ENCODE assay signal across 8 mouse cellular contexts in the genomic region with DNA sequence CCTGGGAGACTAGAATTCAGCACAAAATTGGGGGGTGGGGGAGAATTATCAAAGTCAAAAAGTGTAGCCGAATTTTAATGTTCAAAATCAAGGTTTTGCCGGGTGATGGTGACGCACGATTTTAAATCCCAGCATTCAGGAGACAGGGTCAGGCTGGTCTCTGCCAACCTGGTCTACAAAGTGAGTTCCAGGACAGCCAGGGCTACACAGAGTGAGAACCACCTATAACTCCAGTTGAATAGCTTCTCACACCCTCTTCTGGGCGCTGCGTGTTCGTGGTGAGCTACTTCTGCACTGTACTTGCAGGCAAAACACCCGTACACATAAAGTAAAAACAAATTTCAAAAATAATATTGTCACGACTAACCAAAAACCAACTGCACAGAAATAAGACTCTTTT. TPM values are rescaled to one million over a fixed set of nuclear protein-coding genes. Genes with fewer than 3 reads are reported as not detected.
DNase-seq lines count a peak whose midpoint lies in the region; ATAC-seq and TF ChIP-seq lines count a peak whose summit lies in the region.

No protein-coding gene starts in this region.

- peak; percentile 28; the same call in 1 of the 2 replicates for ATAC-seq in kidney, embryonic 16.5 days (ENCODE audit: low FRiP score, low TSS enrichment)
- ATAC-seq in hindbrain, embryonic 16.5 days = 0 out of 2 replicates have a peak, but pooled peaks have one; percentile 22
- no peak for ATAC-seq in granulocyte monocyte progenitor cell, adult 5-6 weeks (replicated peaks; ENCODE audit: poor library complexity, severe bottlenecking)

- H3K27ac ChIP-seq in kidney, embryonic 16.5 days (ENCODE audit: low read length) = no peak overlapping the region
- H3K27ac ChIP-seq in hindbrain, embryonic 16.5 days (ENCODE audit: low read depth, low read length) = no peak overlapping the region

- no peak for DNase-seq in kidney, adult 9 months
- DNase-seq in cerebellum, postnatal 25 days = peak; percentile 29
- DNase-seq in frontal cortex, postnatal 25 days (ENCODE audit: low spot score in 2 of 2) = no peak
- DNase-seq in thymus, postnatal 36 days = no peak

- peaks cover 19% of the 10 kb centered on the region for H3K4me1 ChIP-seq in kidney, embryonic 16.5 days (ENCODE audit: insufficient read depth, low read length)
- peaks cover 11% of the 10 kb centered on the region for H3K4me1 ChIP-seq in hindbrain, embryonic 16.5 days (ENCODE audit: control insufficient read depth, insufficient read depth, low read depth, low read length)

- peak overlapping the region; percentile 87 for H3K4me2 ChIP-seq in kidney, embryonic 16.5 days (replicated peaks; ENCODE audit: low read depth, low read length)
- H3K4me2 ChIP-seq in hindbrain, embryonic 16.5 days (ENCODE audit: low read length) = peak overlapping the region; percentile 70
- peak overlapping the region; percentile 67 for H3K4me2 ChIP-seq in myocyte (ENCODE audit: low read depth)

- peak overlapping the region; percentile 78 for H3K9ac ChIP-seq in kidney, embryonic 16.5 days (replicated peaks; ENCODE audit: low read length)
- peak overlapping the region; percentile 74 for H3K9ac ChIP-seq in hindbrain, embryonic 16.5 days (ENCODE audit: low read depth, low read length)

- H3K36me3 ChIP-seq in kidney, embryonic 16.5 days (ENCODE audit: insufficient read depth, low read length) = peaks cover 11% of the 10 kb centered on the region
- H3K36me3 ChIP-seq in hindbrain, embryonic 16.5 days (ENCODE audit: control insufficient read depth, insufficient read depth, low read length) = peaks cover 3% of the 10 kb centered on the region; the same call in 1 of the 2 replicates
- H3K36me3 ChIP-seq in myocyte (ENCODE audit: control insufficient read depth, insufficient read depth) = no peaks in the 10 kb centered on the region

- no peaks in the 10 kb centered on the region for H3K9me3 ChIP-seq in kidney, embryonic 16.5 days (ENCODE audit: low read length)
- H3K9me3 ChIP-seq in hindbrain, embryonic 16.5 days (ENCODE audit: control insufficient read depth, low read length) = no peaks in the 10 kb centered on the region

- peak overlapping the region; percentile 60 for H3ac ChIP-seq in myocyte (ENCODE audit: control insufficient read depth, insufficient read length)

- H3K27me3 ChIP-seq in kidney, embryonic 16.5 days (ENCODE audit: insufficient read depth, low read length) = 0 out of 2 replicates have a peak, but pooled peaks cover 4% of the 10 kb centered on the region
- H3K27me3 ChIP-seq in hindbrain, embryonic 16.5 days (replicated peaks; ENCODE audit: control insufficient read depth, insufficient read depth, low read length) = no peaks in the 10 kb centered on the region
- H3K27me3 ChIP-seq in myocyte (ENCODE audit: control insufficient read depth, insufficient read depth, insufficient read length) = no peaks in the 10 kb centered on the region

- peak overlapping the region; percentile 70 for H3K4me3 ChIP-seq in kidney, embryonic 16.5 days (ENCODE audit: low read length)
- H3K4me3 ChIP-seq in hindbrain, embryonic 16.5 days (ENCODE audit: low read length) = peak overlapping the region; percentile 46
- peak overlapping the region; percentile 68 for H3K4me3 ChIP-seq in myocyte

- no peak for TF ChIP-seq POLR2A in myocyte (IDR thresholded peaks at IDR 0.05; ENCODE audit: insufficient read length, low read depth)

- 17% methylated on average over 9 of the region's 9 CpGs for WGBS in kidney, embryonic 16.5 days
- WGBS in hindbrain, embryonic 16.5 days = 16% methylated on average over 9 of the region's 9 CpGs

- H3K79me2 ChIP-seq in myocyte (ENCODE audit: control insufficient read depth, insufficient read depth) = peaks cover 13% of the 10 kb centered on the region

TF ChIP-seq in myocyte, 11 proteins besides CTCF, POLR2A, EP300 and RAD21:
- no peak for TF ChIP-seq E2F4 (IDR thresholded peaks at IDR 0.05; ENCODE audit: insufficient read depth)
- no peak for TF ChIP-seq CEBPB (IDR thresholded peaks at IDR 0.05; ENCODE audit: insufficient read depth, poor library complexity, severe bottlenecking)
- TF ChIP-seq REST (IDR thresholded peaks at IDR 0.05; ENCODE audit: insufficient read depth, insufficient read length) = no peak
- no peak for TF ChIP-seq TCF12 (IDR thresholded peaks at IDR 0.05; ENCODE audit: insufficient read depth, poor library complexity, severe bottlenecking)
- no peak for TF ChIP-seq MAX (IDR thresholded peaks at IDR 0.05; ENCODE audit: low read depth)
- no peak for TF ChIP-seq POLR2AphosphoS2 (IDR thresholded peaks at IDR 0.05; ENCODE audit: insufficient read length, low read depth)
- no peak for TF ChIP-seq MYOG (IDR thresholded peaks at IDR 0.05; ENCODE audit: control insufficient read depth in 1 of 3, insufficient read depth in 1 of 3, insufficient read length in 2 of 3, low read depth in 2 of 3)
- TF ChIP-seq MYOD1 (IDR thresholded peaks at IDR 0.05; ENCODE audit: control insufficient read depth in 1 of 3, insufficient read length in 2 of 3, low read depth in 2 of 3) = no peak
- no peak for TF ChIP-seq SRF (IDR thresholded peaks at IDR 0.05; ENCODE audit: control insufficient read depth, insufficient read length, low read depth)

RNA-seq across cellular contexts. Expression of a gene that starts 0.5 kb away (rescaled TPM):
- polyA plus RNA-seq in kidney, embryonic 16.5 days (2015; fragmentation: Nextera tagmentation; extraction: Ambion mirVana) = 11.0 and 12.8 TPM in 2 replicates
- 4.7 and 5.0 TPM in 2 replicates for polyA plus RNA-seq in hindbrain, embryonic 16.5 days (2015; fragmentation: Nextera tagmentation; extraction: Ambion mirVana)
- polyA plus RNA-seq in myocyte (2012; fragmentation: generic; extraction: Trizol) = 3.6 TPM
- 8.7 and 13.5 TPM in 2 replicates for total RNA-seq in granulocyte monocyte progenitor cell, adult 5-6 weeks (2014; fragmentation: Nextera tagmentation)
- 9.8 and 12.9 TPM in 2 replicates for total RNA-seq in granulocyte monocyte progenitor cell, adult 5-6 weeks (2017)

RNA-seq across cellular contexts. Expression of a gene that starts 24.5 kb away (rescaled TPM):
- polyA plus RNA-seq in kidney, embryonic 16.5 days (2015; fragmentation: Nextera tagmentation; extraction: Ambion mirVana) = not detected in 2 replicates
- not detected in 2 replicates for polyA plus RNA-seq in hindbrain, embryonic 16.5 days (2015; fragmentation: Nextera tagmentation; extraction: Ambion mirVana)
- not detected for polyA plus RNA-seq in myocyte (2012; fragmentation: generic; extraction: Trizol)
- not detected in 2 replicates for total RNA-seq in granulocyte monocyte progenitor cell, adult 5-6 weeks (2014; fragmentation: Nextera tagmentation)
- not detected in 2 replicates for total RNA-seq in granulocyte monocyte progenitor cell, adult 5-6 weeks (2017)

RNA-seq across cellular contexts. Expression of a gene that starts 39.1 kb away (rescaled TPM):
- 163 and 179 TPM in 2 replicates for polyA plus RNA-seq in kidney, embryonic 16.5 days (2015; fragmentation: Nextera tagmentation; extraction: Ambion mirVana)
- 311 and 323 TPM in 2 replicates for polyA plus RNA-seq in hindbrain, embryonic 16.5 days (2015; fragmentation: Nextera tagmentation; extraction: Ambion mirVana)
- 68.5 TPM for polyA plus RNA-seq in myocyte (2012; fragmentation: generic; extraction: Trizol)
- total RNA-seq in granulocyte monocyte progenitor cell, adult 5-6 weeks (2014; fragmentation: Nextera tagmentation) = 79.0 and 140 TPM in 2 replicates
- total RNA-seq in granulocyte monocyte progenitor cell, adult 5-6 weeks (2017) = 33.1 and 43.8 TPM in 2 replicates

RNA-seq across cellular contexts. Expression of a gene that starts 49.4 kb away (rescaled TPM):
- 20.9 and 21.1 TPM in 2 replicates for polyA plus RNA-seq in kidney, embryonic 16.5 days (2015; fragmentation: Nextera tagmentation; extraction: Ambion mirVana)
- 7.4 and 8.0 TPM in 2 replicates for polyA plus RNA-seq in hindbrain, embryonic 16.5 days (2015; fragmentation: Nextera tagmentation; extraction: Ambion mirVana)
- polyA plus RNA-seq in myocyte (2012; fragmentation: generic; extraction: Trizol) = 12.0 TPM
- 18.9 and 24.6 TPM in 2 replicates for total RNA-seq in granulocyte monocyte progenitor cell, adult 5-6 weeks (2014; fragmentation: Nextera tagmentation)
- total RNA-seq in granulocyte monocyte progenitor cell, adult 5-6 weeks (2017) = 24.6 and 26.6 TPM in 2 replicates

Comparison
In these comparisons a context has a peak if more than half of its experiments do, and no peak if none do; other contexts are left out.
1. DNase-seq: peak in cerebellum, postnatal 25 days (2 of 2); none in kidney, adult 9 months (single experiment), frontal cortex, postnatal 25 days (0 of 2) and thymus, postnatal 36 days (0 of 2).
2. Peak in every context shown above with its lines, with median percentiles within 50 percentile points of each other: H3K4me2 ChIP-seq and H3K4me3 ChIP-seq.